Mouse (Mus musculus) left cerebral cortex, postnatal 36 days (tissue): Measurements from ENCODE around the gene Lrrn3. TPM values are rescaled to one million over a fixed set of nuclear protein-coding genes. Genes with fewer than 3 reads are reported as not detected.

Source experiments
- DNase-seq, 2 experiments: peaks; one replicate each; pipeline ENCODE4 v3.0.0; 2021 to 2022; ENCODE audit warnings: low spot score in 2 of 2, mixed read lengths in 1 of 2
- intact Hi-C: fragments of 180-260 bp; cut with DNase I; formaldehyde crosslinking; loops from one replicate; pipeline ENCODE4 v1.15.1; 2025
- total RNA-seq, 2 experiments: library from RNA; stranded (reverse); gene quantifications; 2 replicates each; pipeline ENCODE4 v1.2.3; 2021

Gene Lrrn3
- total RNA-seq, 2 experiments from 2014 or later, result 47.9 to 56.2 TPM

GRCm38 (mm10) chr12:41468374-41468991 is 17.7 kb downstream of the Lrrn3 start:
- intact Hi-C loops, result no loop called here
- DNase-seq, result no peak

GRCm38 (mm10) chr12:41438446-41438845 is 47.8 kb downstream of the Lrrn3 start:
- intact Hi-C loops, result no loop called here
- no peak for DNase-seq

- intact Hi-C loops, result no loop called here
- no peak for DNase-seq
These were observed 49.8 kb downstream of the Lrrn3 start for GRCm38 (mm10) chr12:41436206-41436985.

GRCm38 (mm10) chr12:41428806-41429205 is 57.4 kb downstream of the Lrrn3 start:
- intact Hi-C loops, result no loop called here
- no peak for DNase-seq

- no peak for DNase-seq
- intact Hi-C loops, result no loop called here
These were observed 58.8 kb downstream of the Lrrn3 start for GRCm38 (mm10) chr12:41427464-41427863.

- DNase-seq, result no peak
- intact Hi-C loops, result no loop called here
These were observed 61.0 kb downstream of the Lrrn3 start for GRCm38 (mm10) chr12:41425101-41425679.

GRCm38 (mm10) chr12:41417961-41418360 is 68.3 kb downstream of the Lrrn3 start:
- no peak for DNase-seq
- intact Hi-C loops, result no loop called here

GRCm38 (mm10) chr12:41417099-41417498 is 69.1 kb downstream of the Lrrn3 start:
- no peak for DNase-seq
- intact Hi-C loops, result no loop called here

- intact Hi-C loops, result no loop called here
- no peak for DNase-seq
These were observed 69.6 kb downstream of the Lrrn3 start for GRCm38 (mm10) chr12:41416635-41417034.

- no peak for DNase-seq
These were observed 76.8 kb downstream of the Lrrn3 start for GRCm38 (mm10) chr12:41409431-41409830.

GRCm38 (mm10) chr12:41401923-41402322 is 84.3 kb downstream of the Lrrn3 start:
- intact Hi-C loops, result no loop called here
- DNase-seq, result no peak

More at GRCm38 (mm10) chr12:41409431-41409830, 76.8 kb downstream of the Lrrn3 start:
- intact Hi-C loops, result no loop called here
